Mouse (Mus musculus) heart, adult 2 months (tissue): ENCODE measurements around the gene Ndn.

ENCODE experiments used
- CTCF ChIP-seq: fragments of 200-600 bp; IDR thresholded peaks from 2 replicates; pipeline ENCODE4 v1.8.1; 2022; ENCODE audit warnings: antibody characterized with exemption, mild to moderate bottlenecking, moderate library complexity
- POLR2A ChIP-seq: fragments of 200-500 bp; IDR thresholded peaks from 2 replicates; pipeline ENCODE4 v1.6.1; 2011; ENCODE audit warnings: mild to moderate bottlenecking, low read depth, low read length, control low read depth; ENCODE audit not compliant: insufficient read depth

GRCm38 (mm10) chr7:62345411-62345810, 958 bp upstream of the Ndn start:
- no peak for TF ChIP-seq CTCF
- no peak for TF ChIP-seq POLR2A
